Mouse (Mus musculus) neural tube, embryonic 14.5 days (tissue): ENCODE data around the gene Mta3. TPM values are rescaled to one million over a fixed set of nuclear protein-coding genes. Genes with fewer than 3 reads are reported as not detected.

Experiments used
- ATAC-seq: fragments of 200-750 bp; cut with Nextera tagmentation; 2 replicates; pipeline ENCODE4 v1.8.0; 2017; ENCODE audit warnings: low read depth, mild to moderate bottlenecking, moderate TSS enrichment, moderate library complexity
- H3K27ac ChIP-seq: fragments of 300-500 bp; sonication (generic); 2 replicates; pipeline ENCODE4 v1.5.1; 2014; ENCODE audit warnings: low read depth, mild to moderate bottlenecking, control low read depth, low read length, moderate library complexity, mixed read lengths
- H3K27me3 ChIP-seq: fragments of 300-500 bp; sonication (generic); 2 replicates; pipeline ENCODE4 v1.6.1; 2014; ENCODE audit warnings: low read length; ENCODE audit not compliant: control insufficient read depth, insufficient read depth
- H3K36me3 ChIP-seq: fragments of 300-500 bp; sonication (generic); 2 replicates; pipeline ENCODE4 v1.6.1; 2014; ENCODE audit warnings: low read length, mixed read lengths; ENCODE audit not compliant: control insufficient read depth, insufficient read depth
- H3K4me1 ChIP-seq: fragments of 300-500 bp; sonication (generic); 2 replicates; pipeline ENCODE4 v1.6.1; 2014; ENCODE audit warnings: low read length; ENCODE audit not compliant: control insufficient read depth, insufficient read depth
- H3K4me2 ChIP-seq: fragments of 300-500 bp; sonication (generic); 2 replicates; pipeline ENCODE4 v1.6.1; 2014; ENCODE audit warnings: mild to moderate bottlenecking, low read depth, low read length, control low read depth
- H3K4me3 ChIP-seq: fragments of 300-500 bp; sonication (generic); 2 replicates; pipeline ENCODE4 v1.5.1; 2014; ENCODE audit warnings: low read depth, low read length, control low read depth, mixed read lengths
- H3K9ac ChIP-seq: fragments of 300-500 bp; sonication (generic); replicated peaks from 2 replicates; pipeline ENCODE4 v1.6.1; 2014; ENCODE audit warnings: low read depth, mild to moderate bottlenecking, control low read depth, low read length, mixed read lengths
- H3K9me3 ChIP-seq: fragments of 300-500 bp; sonication (generic); 2 replicates; pipeline ENCODE4 v1.6.1; 2016; ENCODE audit warnings: low read length; ENCODE audit not compliant: control insufficient read depth
- WGBS: fragments of 180-500 bp; shearing (Covaris S2); extraction: QIAGEN DNeasy Blood & Tissue Kit; methylation state at CpG from one replicate; pipeline ENCODE4 v1.1.7; 2014; 5-methylcytosine and 5-hydroxymethylcytosine counted together
- polyA plus RNA-seq: library from polyadenylated mRNA; unstranded; fragments of >200 nt; fragmentation: Nextera tagmentation; extraction: Ambion mirVana; gene quantifications from 2 replicates; pipeline ENCODE4 v1.2.1, GENCODE M21; 2014

Mta3 gene
- polyA plus RNA-seq, 1 experiment from 2014 or later: 35.0 TPM

- Histone ChIP-seq H3K4me3 (no peak overlapping the region), H3K9ac (no peak overlapping the region), H3K36me3 (0 out of 2 replicates have a peak, but pooled peaks cover 3% of the 10 kb centered on the region), H3K4me1 (no peaks in the 10 kb centered on the region), H3K4me2 (no peak overlapping the region), H3K27me3 (no peaks in the 10 kb centered on the region), H3K9me3 (no peaks in the 10 kb centered on the region), H3K27ac (no peak overlapping the region)
- no peak for ATAC-seq
- 83% methylated on average over 7 of the region's 7 CpGs for WGBS
These were observed 101.4 kb downstream of the Mta3 start for GRCm38 (mm10) chr17:83807345-83807744.

GRCm38 (mm10) chr17:83807778-83808398 is 101.9 kb downstream of the Mta3 start:
- H3K4me3 ChIP-seq: no peak overlapping the region
- no peak for ATAC-seq
- WGBS: 74% methylated on average over 11 of the region's 11 CpGs

GRCm38 (mm10) chr17:83808476-83809098 is 102.6 kb downstream of the Mta3 start:
- Histone ChIP-seq H3K4me3 (no peak overlapping the region), H3K27me3 (no peaks in the 10 kb centered on the region), H3K27ac (no peak overlapping the region), H3K4me1 (no peaks in the 10 kb centered on the region), H3K4me2 (no peak overlapping the region), H3K9ac (no peak overlapping the region), H3K36me3 (0 out of 2 replicates have a peak, but pooled peaks cover 3% of the 10 kb centered on the region), H3K9me3 (no peaks in the 10 kb centered on the region)
- no peak for ATAC-seq
- 92% methylated on average over 12 of the region's 12 CpGs for WGBS

More at GRCm38 (mm10) chr17:83807778-83808398, 101.9 kb downstream of the Mta3 start:
- Histone ChIP-seq H3K27ac (no peak overlapping the region), H3K9me3 (no peaks in the 10 kb centered on the region), H3K27me3 (no peaks in the 10 kb centered on the region), H3K4me1 (no peaks in the 10 kb centered on the region), H3K4me2 (no peak overlapping the region), H3K36me3 (0 out of 2 replicates have a peak, but pooled peaks cover 3% of the 10 kb centered on the region), H3K9ac (no peak overlapping the region)

GRCm38 (mm10) chr17:83809197-83809829 is 103.3 kb downstream of the Mta3 start:
- H3K36me3 ChIP-seq: 0 out of 2 replicates have a peak, but pooled peaks cover 3% of the 10 kb centered on the region
- no peak overlapping the region for H3K4me2 ChIP-seq
- no peaks in the 10 kb centered on the region for H3K4me1 ChIP-seq
- no peaks in the 10 kb centered on the region for H3K9me3 ChIP-seq
- no peak for ATAC-seq
- H3K27ac ChIP-seq: no peak overlapping the region
- no peaks in the 10 kb centered on the region for H3K27me3 ChIP-seq
- H3K9ac ChIP-seq: no peak overlapping the region
- no peak overlapping the region for H3K4me3 ChIP-seq
- 91% methylated on average over 17 of the region's 17 CpGs for WGBS

GRCm38 (mm10) chr17:83810285-83810684 is 104.3 kb downstream of the Mta3 start:
- no peaks in the 10 kb centered on the region for H3K27me3 ChIP-seq
- H3K4me2 ChIP-seq: no peak overlapping the region
- H3K4me1 ChIP-seq: no peaks in the 10 kb centered on the region
- 94% methylated on average over 5 of the region's 5 CpGs for WGBS
- no peak for ATAC-seq
- H3K4me3 ChIP-seq: no peak overlapping the region
- H3K36me3 ChIP-seq: no peaks in the 10 kb centered on the region
- no peaks in the 10 kb centered on the region for H3K9me3 ChIP-seq
- H3K27ac ChIP-seq: no peak overlapping the region
- H3K9ac ChIP-seq: no peak overlapping the region

- Histone ChIP-seq H3K4me1 (no peaks in the 10 kb centered on the region), H3K27ac (no peak overlapping the region), H3K27me3 (no peaks in the 10 kb centered on the region), H3K9ac (no peak overlapping the region), H3K36me3 (no peaks in the 10 kb centered on the region), H3K4me3 (no peak overlapping the region), H3K4me2 (no peak overlapping the region), H3K9me3 (no peaks in the 10 kb centered on the region)
- 59% methylated on average over 17 of the region's 17 CpGs for WGBS
- no peak for ATAC-seq
These were observed 106.4 kb downstream of the Mta3 start for GRCm38 (mm10) chr17:83812200-83812944.

- Histone ChIP-seq H3K9ac (no peak overlapping the region), H3K4me3 (no peak overlapping the region), H3K27me3 (no peaks in the 10 kb centered on the region), H3K9me3 (no peaks in the 10 kb centered on the region), H3K4me1 (no peaks in the 10 kb centered on the region), H3K27ac (no peak overlapping the region), H3K4me2 (no peak overlapping the region), H3K36me3 (no peaks in the 10 kb centered on the region)
- no peak for ATAC-seq
- 88% methylated on average over 4 of the region's 4 CpGs for WGBS
These were observed 107.1 kb downstream of the Mta3 start for GRCm38 (mm10) chr17:83813050-83813449.

- no peaks in the 10 kb centered on the region for H3K27me3 ChIP-seq
- WGBS: 75% methylated on average over 7 of the region's 7 CpGs
- no peak overlapping the region for H3K9ac ChIP-seq
- H3K36me3 ChIP-seq: no peaks in the 10 kb centered on the region
- no peak overlapping the region for H3K27ac ChIP-seq
- no peak overlapping the region for H3K4me2 ChIP-seq
- no peak for ATAC-seq
- H3K4me3 ChIP-seq: no peak overlapping the region
- no peaks in the 10 kb centered on the region for H3K9me3 ChIP-seq
- peaks cover 9% of the 10 kb centered on the region; the same call in 1 of the 2 replicates for H3K4me1 ChIP-seq
These were observed 111.0 kb downstream of the Mta3 start for GRCm38 (mm10) chr17:83816996-83817395.
